Mouse (Mus musculus) embryo, embryonic 11 days (tissue): ENCODE data around the gene Rubcn.
A peak's percentile ranks its signal among the peaks of the same experiment; 100 is the strongest.
"Not testable (repeated sequence)": the region's sequence is repeated elsewhere in the genome, so short reads cannot be mapped to it uniquely, and the experiment has no call there.

Experiments
- DNase-seq: peaks from one replicate; pipeline ENCODE4 v3.0.0-alpha.2; 2015

The Rubcn gene

DNA sequence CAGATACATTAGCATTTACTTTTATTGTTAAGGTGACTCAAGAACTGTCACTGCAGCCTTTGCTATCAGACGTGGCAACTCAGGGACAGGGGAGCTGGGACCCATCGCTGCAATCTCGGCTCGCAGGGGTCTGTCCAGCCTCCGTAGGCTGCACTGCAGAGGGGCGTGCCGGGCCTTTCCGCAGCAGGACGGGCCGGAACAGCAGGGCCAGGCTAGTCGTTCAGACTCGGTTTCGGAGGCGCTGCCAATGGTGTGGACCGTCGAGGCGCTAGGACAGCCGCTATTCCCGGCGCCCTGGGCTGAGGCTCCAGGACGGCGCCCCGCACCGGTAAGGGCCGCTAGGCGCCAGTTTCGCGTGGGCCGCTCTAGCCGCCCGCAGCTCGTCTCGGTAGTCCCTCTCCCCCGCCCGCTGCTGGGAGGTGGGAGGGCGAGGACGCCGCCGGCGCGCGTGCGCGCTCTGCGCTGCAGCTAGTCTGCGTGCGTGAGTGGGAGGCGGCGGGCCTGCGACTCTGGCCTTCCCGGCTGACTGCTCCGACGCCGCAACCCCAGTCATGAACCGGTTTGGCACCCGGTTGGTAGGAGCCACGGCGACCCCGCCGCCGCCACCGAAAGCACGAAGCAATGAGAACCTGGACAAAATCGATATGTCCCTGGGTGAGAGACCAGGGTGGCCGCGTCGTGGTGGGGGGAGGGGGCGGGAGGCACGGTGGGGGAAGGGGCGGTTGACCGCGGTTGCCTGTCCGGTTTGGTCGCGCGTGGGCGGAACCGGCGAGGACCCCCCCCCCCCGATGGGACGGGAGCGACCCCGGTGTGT is at the start of gene Rubcn, which contains the start of gene Fyttd1:
Gene Rubcn (minus strand): TSS at position 424 of the 814 bp plus-strand sequence.
Gene Fyttd1 (plus strand): TSS at position 158 of the 814 bp plus-strand sequence.
- DNase-seq: peak; percentile 97

DNA sequence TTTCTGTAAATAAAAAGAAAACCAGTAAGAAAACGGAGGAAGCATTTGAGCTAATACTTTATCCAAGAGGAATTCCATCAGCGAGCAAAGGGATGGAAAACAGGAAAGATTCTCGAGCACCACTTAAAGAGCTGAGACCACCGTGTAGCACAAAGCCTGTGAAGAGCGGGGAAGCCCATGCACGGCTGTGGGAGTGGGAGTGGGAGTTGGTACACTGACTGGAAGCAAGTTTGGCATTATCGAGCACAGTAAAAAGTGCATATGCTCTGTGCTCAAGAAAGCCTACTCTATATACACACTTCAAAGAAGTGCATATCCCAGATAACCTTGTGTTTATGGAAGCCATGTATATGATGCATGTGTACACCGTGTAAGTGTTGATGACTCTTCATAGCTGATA is 49.5 kb upstream of the Rubcn start:
- no peak for DNase-seq

DNA sequence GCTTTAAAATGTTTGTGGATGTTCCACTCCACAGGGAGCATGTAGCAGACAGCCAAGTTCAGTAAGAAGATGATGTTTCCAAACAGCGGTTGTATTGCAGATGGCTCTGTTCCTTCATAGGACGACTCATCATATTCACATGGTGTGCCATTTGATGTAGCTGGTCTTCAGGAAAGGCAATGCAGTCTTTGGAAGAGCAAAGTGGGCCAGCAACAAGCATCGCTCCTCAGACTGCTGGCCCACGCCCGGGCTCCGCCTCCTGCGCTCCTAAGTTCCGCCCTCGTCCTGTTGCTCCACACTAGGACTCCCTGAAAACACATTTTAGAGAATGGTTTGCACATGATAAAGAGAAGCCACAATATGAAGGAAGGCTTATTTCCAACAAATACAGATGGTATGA is 49.1 kb upstream of the Rubcn start:
- DNase-seq: not testable (repeated sequence)

DNA sequence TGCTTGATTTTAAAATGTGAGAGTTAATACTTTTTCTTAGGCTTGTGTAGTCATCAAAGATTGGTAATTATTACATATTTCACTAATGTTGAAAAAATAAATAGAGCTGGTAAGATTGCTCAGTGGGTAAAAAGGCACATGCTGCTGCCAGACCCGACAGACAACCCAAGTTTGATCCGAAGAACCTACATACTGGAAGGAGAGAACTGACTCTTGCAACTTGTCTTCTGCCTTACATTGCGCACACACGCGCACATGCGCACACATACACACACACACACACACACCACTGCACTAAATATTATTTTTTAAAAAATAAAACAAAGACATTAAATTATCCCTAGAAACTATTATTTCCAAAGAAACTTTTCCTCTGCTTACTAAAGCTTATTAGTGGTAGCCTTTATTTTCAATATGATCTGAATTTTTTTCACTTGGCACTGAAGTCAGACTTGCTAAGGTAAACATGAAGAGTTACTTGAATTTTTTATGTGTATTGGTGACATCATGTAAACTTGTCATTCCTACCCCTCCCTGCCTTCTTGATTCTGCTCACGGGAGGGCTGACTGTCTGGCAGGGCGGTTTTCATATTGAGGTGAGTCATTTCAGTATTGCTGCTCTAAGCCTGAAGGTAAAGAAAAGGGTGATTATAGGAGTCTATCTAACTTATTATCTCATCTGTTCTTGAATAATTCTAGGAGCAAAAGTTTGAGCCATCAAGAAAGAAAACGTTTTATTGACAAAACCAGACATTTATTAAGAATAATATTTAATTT is 37.9 kb upstream of the Rubcn start:
- no peak for DNase-seq

DNA sequence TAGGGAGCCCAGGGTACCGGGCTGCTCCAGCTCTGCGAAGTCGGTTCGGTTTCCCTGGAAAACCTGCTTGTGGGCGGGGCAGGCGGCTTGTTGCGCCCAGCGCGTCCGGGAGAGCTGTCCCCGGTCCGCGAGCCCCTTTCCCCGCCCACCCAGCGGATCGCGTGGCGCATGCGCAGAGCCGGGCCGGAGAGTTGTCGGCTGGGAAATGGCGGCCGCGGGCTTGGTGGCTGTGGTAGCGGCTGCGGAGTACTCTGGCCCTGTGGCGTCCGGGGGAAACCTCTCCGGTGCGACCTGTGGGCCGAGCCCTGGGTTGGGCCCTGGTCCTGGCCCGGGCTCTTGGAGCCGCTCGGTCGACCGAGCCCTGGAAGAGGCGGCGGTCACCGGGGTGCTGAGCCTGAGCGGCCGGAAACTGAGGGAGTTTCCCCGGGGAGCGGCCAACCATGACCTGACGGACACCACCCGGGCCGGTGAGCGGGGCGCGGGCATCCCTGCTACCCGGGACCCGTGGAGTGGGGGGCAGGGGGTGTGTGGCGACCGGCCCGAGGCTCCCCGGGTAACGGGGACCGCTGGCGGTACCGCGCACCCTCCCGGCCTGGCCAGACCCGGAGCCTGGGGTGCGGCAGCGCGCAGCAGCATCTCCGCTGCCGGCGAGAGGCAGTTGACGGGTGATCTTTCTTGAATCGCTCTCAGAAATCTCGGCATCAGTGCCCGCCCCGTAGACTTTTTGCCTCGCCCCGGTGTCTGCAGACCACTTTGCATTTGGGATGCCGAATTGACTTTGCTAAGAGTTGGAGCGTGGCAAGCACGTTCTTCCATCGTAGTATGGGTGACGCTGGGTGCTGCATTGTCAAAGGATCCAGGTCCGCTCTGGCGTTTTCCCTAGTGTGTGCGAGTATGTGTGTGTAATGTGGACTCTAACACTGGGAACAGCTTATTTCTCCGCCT is 36.6 kb upstream of the Rubcn start, which contains the start of gene Lrch3:
Gene Lrch3 (plus strand): TSS at position 164 of the 945 bp plus-strand sequence.
- DNase-seq: peak; percentile 95

DNA sequence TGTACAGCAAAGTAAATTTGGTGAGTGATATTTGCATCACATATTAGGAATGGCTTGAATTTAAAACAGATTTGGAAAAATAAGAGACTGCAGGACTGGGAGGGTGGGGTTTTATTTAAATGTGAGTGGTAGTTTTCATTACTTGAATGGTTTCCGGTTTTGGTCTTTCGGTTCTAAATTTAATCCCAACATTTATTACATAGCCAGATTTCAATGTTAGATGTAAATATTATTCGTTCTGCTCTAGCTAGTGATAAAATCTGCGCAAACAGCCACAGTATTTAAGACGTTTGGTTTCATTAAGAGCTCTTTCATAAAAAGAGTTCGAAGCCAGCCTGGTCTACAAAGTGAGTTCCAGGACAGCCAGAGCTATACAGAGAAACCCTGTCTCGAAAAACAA is 35.6 kb upstream of the Rubcn start:
- DNase-seq: no peak

DNA sequence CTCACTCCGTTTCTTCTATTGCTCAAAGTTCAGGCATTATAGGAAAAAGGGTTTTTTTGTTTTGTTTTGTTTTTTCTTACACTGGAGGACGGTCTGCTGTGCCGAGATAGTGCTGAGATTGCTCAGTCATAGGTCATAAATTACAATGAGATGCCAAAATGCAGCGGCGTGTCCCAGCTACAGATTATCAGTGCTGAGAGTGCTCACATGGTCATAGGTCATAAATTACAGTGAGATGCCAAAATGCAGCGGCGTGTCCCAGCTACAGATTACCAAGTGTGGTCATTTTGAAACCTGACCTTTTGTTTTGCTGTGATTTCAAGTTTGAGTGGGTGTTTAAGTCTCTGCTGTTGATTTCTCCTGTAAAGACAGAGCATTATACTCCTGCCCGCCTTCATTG is 29.2 kb upstream of the Rubcn start:
- DNase-seq: no peak

DNA sequence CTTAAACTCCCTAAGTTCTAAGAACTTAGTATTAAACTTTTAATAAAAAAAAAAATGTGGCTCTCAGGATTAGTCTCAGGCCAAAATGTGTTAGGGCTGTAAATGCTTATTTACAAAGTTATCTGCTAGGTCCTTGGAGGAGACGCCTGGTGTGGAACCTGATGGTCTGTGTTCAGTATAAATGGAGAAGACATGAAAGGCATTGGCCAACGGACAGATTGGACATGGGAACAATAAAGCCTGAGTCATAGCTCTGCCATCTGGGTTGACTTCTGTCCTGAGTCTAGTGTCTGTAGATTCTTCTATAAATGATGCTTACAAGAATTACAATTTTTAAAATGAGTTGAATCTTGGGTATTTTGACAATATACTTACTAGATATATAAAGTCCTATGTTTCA is 28.6 kb upstream of the Rubcn start:
- no peak for DNase-seq

DNA sequence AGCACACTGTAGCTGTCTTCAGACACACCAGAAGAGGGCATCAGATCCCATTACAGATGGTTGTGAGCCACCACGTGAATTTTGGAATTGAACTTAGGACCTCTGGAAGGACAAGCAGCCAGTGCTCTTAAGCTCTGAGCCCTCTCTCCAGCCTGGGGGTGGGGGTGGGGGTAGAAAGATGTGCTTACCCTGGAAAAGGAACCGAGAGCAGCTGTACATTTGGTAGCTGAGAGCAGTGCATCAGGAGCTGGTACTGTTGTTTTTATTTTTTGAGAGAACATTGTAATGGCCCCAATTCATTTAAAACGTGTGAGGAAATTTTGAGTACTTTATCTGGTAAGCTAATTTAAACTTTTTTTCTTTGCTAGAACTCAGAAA is 24.5 kb upstream of the Rubcn start:
- DNase-seq: no peak

DNA sequence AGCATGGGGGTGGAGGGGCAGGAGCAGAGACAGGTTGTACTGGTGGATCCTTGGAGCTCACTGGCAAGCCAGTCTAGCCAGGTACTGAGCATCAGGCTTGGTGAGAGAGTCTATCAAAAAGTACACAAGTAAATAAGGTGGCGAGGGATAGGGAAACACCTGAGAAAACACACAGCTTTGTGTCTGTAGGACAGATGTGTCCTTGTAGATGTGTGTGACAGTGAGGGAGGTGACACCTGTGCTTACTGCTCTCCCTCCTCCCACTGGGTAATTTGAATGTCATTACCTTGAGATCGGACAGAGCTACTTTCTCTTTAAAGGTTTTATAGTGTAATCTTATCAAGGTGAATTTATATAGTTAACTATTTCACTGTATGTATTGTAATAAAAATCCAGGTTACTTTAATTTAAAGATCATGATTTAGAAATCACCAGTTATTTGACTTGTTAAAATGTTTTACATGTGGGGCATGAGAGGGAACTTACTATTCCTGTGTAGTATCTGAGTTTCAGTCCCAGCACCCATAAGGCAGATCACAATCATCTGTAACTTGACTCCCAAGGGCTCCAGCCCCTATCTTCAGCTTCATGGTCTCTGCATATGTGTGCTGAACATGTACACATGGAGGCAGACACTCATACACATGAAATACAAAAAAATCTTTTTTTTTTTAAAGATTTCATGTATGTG is 23.9 kb upstream of the Rubcn start:
- DNase-seq: no peak

DNA sequence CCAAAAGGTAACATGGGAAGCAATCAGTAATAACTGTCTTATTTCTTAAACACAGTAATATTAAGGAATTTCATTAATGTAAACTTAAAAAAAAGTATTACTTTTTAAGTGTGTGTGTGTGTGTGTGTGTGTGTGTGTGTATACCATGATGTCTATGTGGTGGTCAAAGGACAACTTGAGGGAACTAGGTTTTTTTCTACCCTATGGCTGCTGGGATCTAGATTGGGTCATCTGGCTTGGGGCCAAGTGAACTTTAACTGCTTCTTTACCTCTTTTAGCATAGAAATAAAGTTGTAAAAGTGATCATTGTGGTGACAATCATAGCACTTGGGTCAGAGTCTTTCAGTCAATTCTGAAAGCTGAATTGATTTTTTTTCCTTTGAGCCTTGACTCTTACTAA is 18.6 kb upstream of the Rubcn start:
- no peak for DNase-seq

DNA sequence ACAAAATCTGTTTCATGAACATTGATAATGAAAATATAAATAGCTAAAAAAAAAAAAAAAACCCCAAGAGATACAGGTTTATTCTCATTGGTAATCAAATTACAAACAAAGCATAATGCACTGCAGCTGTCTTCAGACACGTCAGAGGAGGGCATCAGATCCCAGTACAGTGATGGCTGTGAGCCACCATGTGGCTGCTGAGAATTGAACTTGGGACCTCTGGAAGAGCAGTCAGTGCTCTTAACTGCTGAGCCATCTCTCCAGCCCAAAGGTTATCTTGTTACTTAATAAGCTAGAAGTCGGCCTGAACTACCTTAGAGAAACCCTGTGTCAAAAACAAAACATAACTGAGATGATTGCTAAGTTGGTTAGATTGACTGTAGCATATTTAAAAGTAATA is 12.3 kb upstream of the Rubcn start:
- DNase-seq: no peak

DNA sequence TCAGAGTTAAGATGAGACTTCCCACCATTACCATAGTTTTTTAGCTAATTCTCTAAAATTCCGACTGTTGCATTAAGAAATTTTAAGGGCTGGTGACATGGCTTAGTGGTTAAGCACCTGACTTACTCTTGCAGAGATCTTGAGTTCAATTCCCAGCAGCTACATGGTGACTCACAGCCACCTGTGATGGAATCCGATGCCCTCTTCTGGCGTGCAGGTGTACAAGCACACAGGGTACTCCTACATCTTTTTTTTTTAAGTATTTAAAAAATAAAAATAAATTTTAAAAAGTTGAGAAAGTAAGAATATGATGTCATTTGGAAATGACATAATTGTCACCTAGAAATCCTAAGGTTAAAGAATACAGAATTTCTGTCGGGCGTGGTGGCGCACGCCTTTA is 10.4 kb upstream of the Rubcn start:
- DNase-seq: no peak

DNA sequence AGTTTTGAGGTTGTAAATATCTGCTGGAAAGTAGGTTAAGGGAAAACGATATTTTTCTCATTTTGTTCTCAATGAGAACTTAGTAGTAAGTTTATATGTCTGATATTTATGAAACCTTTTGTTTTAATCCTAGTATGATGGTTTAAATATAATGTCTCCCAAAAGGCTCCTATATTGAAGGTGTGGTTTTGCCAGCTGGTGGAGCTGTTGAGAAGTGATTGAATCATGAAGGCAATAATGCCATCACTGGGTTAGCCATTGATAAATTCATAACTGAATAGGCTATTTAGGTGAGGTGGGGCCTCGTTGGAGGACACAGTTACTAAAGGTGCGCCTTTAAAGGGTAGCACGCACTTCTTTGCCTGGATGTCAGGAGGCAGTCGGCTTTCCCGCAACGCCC is 4.0 kb upstream of the Rubcn start:
- no peak for DNase-seq

DNA sequence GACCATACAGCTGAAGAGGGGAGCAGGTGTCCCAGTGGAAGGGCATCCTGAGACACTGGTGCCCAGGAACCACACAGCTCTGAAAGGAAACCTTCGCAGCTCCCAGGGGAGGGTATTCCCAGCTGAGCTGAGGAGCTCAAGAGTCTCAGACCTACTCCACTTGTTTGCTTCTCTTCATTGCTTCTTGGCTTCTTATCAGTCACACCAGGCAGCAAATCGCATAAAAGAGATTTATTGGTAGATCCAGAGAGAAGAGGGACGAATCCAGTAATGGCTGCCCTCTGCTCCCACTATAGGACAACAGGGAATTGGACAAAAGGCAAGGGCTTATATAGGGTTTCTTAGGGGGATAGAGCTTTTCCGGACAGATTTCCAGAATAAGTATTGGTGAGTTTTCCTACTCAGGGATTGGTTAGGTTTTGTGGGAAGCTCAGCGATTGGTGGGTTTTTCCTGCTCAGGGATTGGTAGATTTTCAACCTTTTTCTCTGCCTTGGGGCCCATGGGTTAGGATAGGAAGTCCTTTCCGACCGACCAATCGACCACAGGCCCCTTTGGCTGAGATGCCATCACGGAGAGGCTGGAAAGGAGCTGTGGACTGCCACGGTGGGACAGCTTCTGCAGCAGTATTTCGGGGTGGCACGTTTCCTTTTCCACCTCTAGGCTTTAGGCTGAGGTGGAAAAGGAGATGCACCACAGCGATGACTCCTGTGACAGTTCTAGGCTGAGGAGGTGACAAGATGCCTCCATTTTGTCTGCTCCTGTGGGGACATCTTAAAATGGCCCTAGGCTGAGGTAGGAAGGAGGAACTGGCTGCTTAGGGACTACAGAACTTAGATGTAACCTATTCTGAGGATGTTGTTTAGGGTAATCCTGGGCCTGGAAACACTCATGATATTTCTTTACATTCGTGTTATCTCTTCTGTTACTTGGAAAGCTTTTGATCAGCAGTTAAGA is 1.7 kb upstream of the Rubcn start:
- no peak for DNase-seq

DNA sequence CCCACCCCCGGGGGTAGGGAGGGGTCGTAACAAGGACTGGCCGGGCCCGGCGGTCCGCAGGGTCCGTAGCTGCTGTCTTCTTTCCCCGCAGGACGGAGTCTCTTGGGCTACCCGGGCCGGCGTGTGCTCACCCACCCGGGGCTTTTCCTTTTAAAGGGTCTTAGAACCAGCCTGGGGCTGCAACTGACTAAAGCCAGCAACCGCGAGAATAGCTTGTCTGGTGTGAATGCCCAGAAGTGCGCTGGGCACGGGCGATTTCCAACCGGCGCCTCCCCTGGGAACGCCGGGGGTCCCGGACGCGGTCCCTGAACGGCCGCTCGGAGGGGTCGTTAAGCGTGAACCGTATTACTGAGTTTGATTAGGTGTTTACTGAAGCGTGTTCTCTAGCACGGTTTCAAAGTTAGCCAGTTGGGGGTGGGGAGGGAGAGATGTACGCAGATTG is 612 bp upstream of the Rubcn start:
- peak; percentile 60 for DNase-seq

DNA sequence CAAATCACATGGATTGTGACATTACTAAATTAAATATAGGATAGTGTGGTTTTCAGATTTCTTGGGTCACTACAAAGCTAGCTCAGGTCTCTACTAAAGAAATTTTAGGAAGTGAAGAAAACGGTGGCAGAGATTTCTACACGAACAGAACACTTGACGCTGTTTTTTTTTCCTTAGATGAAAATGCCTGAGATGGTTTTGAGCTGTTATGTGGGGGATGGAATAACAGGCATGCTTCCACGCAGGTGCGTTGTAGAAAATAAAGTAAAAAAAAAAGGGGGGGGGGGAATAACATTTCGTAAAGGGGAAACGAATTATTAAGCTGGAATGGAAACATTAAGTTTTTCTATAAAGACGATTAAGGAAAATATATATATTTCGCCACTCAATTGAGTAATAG is 735 bp downstream of the Rubcn start:
- DNase-seq: no peak

DNA sequence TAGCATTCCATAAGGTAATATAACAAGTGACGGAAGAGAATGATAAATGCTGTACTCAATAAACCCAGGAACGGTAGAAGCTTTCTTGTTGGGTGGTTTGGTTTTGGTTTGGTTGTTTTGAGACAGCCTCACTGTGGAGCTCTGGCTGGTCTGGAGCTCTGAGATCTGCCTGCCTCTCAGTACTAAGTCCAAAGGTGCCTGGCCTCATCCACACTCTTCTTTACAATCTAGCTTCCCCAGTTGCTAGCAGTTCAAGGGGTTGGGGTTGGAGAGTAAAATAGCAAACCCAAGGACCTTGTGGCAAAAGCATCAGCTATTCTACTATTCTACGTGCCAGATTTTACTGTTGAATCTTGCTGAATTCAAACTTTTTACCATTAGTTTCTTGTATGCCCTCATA is 1.7 kb downstream of the Rubcn start:
- DNase-seq: no peak

DNA sequence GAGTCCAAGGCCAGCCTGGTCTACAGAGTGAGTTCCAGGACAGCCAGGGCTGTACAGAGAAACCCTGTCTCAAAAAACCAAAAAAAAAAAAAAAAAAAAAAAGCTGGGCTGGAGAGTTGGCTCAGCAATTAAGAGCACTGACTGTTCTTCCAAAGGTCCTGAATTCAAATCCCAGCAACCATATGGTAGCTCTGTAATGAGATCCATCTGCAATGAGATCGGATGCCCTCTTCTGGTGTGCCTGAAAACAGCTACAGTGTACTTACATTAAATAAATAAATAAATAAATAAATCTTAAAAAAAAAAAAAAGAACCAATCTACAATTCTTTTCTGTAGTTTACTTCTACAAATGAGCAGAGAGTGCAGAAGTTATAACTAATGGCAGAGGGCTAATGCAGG is 2.3 kb downstream of the Rubcn start:
- DNase-seq: not testable (repeated sequence)

DNA sequence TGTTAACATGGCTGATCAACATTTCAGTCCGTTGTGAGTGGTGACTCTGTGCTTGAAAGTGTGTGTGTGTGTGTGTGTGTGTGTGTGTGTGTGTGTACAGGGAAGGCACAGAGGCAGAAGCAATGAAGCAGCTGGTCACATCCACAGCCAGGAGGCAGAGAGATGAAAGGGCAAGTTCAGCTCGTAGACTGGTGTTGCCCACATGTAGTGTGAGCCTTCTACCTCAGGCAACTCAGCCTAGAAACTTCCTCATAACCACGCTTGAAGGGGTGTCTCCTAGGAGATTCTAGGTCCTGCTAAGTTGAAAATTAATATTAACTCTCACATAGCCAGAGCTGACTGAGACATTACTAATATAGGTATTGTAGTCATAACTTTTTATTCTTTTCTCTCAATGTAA is 4.2 kb downstream of the Rubcn start:
- no peak for DNase-seq

DNA sequence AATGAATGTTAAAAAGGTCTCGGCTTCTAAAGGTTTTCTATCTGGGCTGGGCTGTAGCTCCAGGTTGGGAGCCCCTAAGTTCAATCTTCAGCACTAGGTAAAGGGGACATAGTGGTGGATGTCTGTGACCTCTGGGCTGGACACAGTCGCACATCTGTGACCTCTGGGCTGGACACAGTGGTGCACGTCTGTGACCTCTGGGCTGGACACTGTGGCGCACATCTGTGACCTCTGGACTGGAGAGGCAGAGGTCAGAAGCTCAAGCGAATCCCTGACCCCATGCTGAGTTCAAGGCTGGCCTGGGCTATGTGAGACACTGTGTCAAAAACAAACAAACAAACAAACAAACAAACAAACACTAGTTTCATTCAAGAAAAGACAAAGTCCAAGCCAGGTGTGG is 7.3 kb downstream of the Rubcn start:
- DNase-seq: no peak
